Mouse (Mus musculus) stomach, postnatal 0 days (tissue): ENCODE measurements around the gene Nr1d1.

Source experiments
- CTCF ChIP-seq: IDR thresholded peaks from 2 replicates; pipeline ENCODE4 v1.5.1; 2016; ENCODE audit warnings: antibody characterized with exemption, low read depth, mild to moderate bottlenecking, moderate library complexity
- EP300 ChIP-seq: optimal IDR thresholded peaks from 2 replicates; pipeline ENCODE3; 2016; ENCODE audit warnings: antibody characterized with exemption

DNA sequence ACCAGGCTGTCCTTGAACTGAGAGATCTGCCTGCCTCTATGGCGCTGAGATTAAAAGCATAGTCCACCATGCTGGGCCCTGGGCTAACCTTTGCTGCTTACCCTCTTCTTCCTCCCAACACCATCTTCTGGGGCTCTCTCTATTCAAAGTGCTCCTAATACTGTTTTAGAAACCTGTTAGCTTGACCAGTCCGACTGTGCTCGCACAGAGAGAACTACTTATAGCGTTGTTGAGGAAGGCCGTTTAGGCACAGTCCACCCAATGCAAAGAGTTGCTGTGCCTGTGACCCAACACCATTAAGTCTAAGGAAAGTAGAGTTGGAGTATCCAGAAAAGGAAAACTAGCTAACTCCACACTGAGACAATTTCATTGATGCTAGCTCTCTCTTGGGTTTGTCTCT is 13.0 kb upstream of the Nr1d1 start:
- no peak for TF ChIP-seq CTCF
- no peak for TF ChIP-seq EP300
